Mouse (Mus musculus) erythroblast, embryonic 14.5 days (primary cell): Measurements from ENCODE around the gene Ugt8a.

ENCODE experiments used
- GATA1 ChIP-seq: IDR thresholded peaks from 2 replicates; pipeline ENCODE4 v1.6.1; 2012; ENCODE audit warnings: low read length, inconsistent platforms, mixed read lengths
- TAL1 ChIP-seq: IDR thresholded peaks from 3 replicates; pipeline ENCODE4 v1.6.1; 2012; ENCODE audit warnings: low read length, inconsistent platforms, mixed read lengths

GRCm38 (mm10) chr3:125881835-125882234, 56.6 kb downstream of the Ugt8a start:
- TF ChIP-seq TAL1, result no peak
- TF ChIP-seq GATA1, result no peak
